Mouse (Mus musculus) stomach, postnatal 0 days (tissue): Measurements from ENCODE around the gene Cnfn.

Source experiments
- CTCF ChIP-seq: IDR thresholded peaks from 2 replicates; pipeline ENCODE4 v1.5.1; 2016; ENCODE audit warnings: antibody characterized with exemption, low read depth, mild to moderate bottlenecking, moderate library complexity
- EP300 ChIP-seq: optimal IDR thresholded peaks from 2 replicates; pipeline ENCODE3; 2016; ENCODE audit warnings: antibody characterized with exemption

DNA sequence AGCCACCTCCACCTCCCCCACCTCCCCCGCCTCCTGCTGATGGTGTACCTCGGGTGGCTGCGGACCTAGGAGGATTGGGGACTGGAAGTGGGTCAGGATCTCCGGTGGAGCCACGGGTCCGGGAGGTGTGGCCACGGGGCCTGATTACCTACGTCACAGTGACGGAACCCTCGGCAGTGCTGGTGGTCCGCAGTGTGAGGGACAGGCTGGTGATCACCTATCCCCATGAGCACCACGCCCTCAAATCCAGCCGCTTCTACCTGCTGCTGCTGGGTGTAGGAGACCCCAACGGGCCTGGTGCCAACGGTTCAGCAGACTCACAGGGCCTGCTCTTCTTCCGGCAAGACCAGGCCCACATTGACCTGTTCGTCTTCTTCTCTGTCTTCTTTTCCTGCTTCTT lies 5.9 kb downstream of the Cnfn start:
- TF ChIP-seq CTCF (no peak), EP300 (no peak)
